Mouse (Mus musculus) cerebellum, postnatal 36 days (tissue): Measurements from ENCODE around the gene Fbxw19.
"Not testable (repeated sequence)": the region's sequence is repeated elsewhere in the genome, so short reads cannot be mapped to it uniquely, and the experiment has no call there.

ENCODE experiments used
- DNase-seq, 2 experiments: peaks; one replicate each; pipeline ENCODE4 v3.0.0; 2021 to 2022; ENCODE audit warnings: mixed read lengths in 2 of 2

Fbxw19 gene

DNA sequence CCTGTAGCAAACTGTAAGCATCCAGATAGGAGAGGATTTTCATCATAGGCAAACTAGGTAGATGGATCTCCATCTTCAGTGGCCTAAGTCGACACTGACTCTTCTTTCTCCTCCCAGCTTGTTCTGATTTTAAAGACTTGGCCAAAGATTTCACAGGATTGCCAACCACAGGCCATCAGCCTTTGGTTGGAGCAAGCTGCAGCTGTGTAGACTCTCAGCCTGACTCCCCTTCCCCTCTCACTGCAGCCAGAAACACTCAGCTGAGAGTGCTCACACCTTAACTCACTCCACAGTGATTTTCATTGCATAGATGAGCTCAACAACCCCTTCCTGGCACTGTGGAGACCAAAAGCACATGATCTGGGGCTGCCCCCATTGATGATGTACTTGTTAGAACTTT lies at the start of gene Fbxw19:
Gene Fbxw19 (minus strand): TSS at position 101 of the 400 bp plus-strand sequence.
- not testable (repeated sequence) for DNase-seq

DNA sequence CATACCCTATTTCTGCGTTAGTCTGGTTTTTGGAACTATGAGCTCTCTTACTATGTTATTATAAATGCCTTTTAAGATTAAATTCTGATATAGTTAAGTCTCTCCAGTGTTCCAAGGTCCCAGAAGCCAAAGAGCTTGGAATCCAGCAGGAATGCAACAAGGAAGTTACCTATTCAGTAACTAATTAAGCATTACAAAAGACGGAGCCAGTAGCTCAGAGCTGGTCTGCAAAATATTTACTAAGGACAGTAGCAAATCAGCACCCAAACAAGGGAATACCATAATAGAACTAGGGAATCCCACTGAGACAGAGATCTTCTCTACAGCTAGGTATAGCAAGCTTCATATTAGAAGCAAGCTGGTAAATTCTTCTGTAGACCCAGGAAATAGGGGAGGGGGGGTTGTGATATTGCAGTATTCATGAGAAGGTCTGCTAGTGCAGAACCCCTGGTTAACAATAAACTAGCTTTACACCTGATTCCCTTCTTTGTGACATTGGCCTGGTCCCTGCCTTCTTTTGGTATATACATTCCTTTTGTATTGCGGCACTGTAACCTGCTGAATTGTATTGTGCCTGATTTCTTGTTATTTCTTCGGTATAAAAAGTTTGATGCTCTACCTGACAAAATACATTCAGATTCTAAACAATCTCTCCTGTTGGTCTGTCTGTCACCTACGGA lies 27.9 kb upstream of the Fbxw19 start:
- no peak for DNase-seq

DNA sequence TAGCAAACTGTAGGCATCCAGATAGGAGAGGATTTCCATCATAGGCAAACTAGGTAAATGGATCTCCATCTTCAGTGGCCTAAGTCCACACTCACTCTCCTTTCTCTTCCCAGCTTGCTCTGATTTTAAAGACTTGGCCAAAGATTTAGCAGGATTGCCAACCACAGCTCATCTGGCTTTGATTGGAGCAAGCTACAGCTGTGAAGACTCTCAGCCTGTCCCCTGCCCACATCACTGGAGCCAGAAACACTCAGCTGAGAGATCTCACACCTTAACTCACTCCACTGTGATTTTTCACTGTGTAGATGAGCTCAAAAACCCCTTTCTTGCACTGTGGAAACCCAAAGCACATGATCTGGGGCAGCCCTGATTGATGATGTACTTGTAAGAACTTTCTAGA lies 46.6 kb downstream of the Fbxw19 start, which contains the start of gene Fbxw16:
Gene Fbxw16 (minus strand): TSS at position 101 of the 400 bp plus-strand sequence.
- DNase-seq: no peak

DNA sequence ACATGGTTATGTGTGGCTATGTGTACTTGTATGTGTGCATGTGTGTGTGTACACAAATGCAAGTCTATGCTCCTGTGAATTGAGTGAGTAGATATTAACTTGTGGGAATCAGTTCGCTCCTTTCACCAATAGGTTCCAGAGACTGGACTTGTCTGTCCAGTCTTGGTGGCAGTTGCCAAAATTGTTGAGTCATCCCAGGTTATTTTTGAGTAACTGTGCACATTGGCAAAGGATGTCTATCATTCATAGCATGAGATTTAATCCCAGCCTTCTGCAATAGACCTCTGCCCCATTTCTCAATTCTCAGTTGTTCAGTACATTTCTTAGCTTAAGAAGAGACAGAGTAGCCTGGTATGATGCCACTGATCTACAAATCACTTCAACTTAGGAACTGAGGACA lies 62.7 kb downstream of the Fbxw19 start:
- DNase-seq: no peak
